Mouse (Mus musculus) inflammation-experienced regulatory T-cells, adult 6 months (primary cell): ENCODE results near the gene Taar3. TPM values are rescaled to one million over a fixed set of nuclear protein-coding genes. Genes with fewer than 3 reads are reported as not detected.

Source experiments
- ATAC-seq: one replicate; pipeline ENCODE4 v1.8.0; 2017
- polyA plus RNA-seq, 3 experiments: library from polyadenylated mRNA; unstranded; fragments of 100-300 nt; shearing (Covaris generic); gene quantifications; one replicate each; pipeline ENCODE4 v1.2.1; 2017

The Taar3 gene
- polyA plus RNA-seq = not detected

DNA sequence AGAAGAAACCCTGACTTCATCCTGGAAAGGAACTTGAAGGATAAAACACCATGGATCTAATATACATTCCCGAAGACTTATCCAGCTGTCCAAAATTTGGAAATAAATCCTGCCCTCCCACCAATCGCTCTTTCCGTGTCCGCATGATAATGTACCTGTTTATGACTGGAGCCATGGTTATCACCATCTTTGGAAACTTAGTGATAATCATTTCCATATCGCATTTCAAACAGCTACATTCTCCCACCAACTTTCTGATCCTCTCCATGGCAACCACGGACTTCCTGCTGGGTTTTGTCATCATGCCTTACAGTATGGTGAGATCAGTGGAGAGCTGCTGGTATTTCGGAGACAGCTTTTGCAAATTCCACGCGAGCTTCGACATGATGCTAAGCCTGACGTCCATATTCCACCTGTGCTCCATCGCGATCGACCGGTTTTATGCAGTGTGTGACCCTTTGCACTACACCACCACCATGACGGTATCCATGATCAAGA lies at the start of gene Taar3:
Gene Taar3, plus strand, starts transcription at position 51 of the 498 bp plus-strand sequence.
- no peak for ATAC-seq

- no peak for ATAC-seq
Observed at GRCm38 (mm10) chr10:23901119-23901518, 48.2 kb upstream of the Taar3 start.

- ATAC-seq = no peak
Observed at GRCm38 (mm10) chr10:23905661-23906060, 43.7 kb upstream of the Taar3 start.

- ATAC-seq = no peak
Observed at GRCm38 (mm10) chr10:23920056-23920455, 29.3 kb upstream of the Taar3 start, which contains the start of gene Taar1. Gene Taar1 (plus strand): TSS chr10:23920356.

- no peak for ATAC-seq
Observed at GRCm38 (mm10) chr10:23922468-23922867, 26.9 kb upstream of the Taar3 start.

- ATAC-seq = no peak
Observed at GRCm38 (mm10) chr10:23923941-23924340, 25.4 kb upstream of the Taar3 start.

DNA sequence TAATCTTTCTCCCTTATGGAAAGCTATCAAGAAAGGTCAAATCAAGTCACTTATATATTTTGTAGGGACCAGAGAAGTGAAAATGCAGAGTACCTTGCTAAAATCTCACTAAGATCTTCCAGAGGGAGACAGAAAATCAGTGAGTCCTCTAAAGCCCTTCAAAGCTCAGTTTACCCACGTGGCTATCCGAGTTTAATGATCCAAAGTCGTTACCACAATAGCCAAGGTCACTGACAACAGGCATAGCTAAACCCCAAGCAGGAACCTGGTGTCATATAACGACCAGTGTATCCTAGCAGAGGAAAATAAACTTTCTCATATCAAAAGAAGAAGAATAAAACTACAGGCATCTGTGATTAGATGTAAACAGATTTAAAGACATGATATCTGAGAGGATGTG lies 11.7 kb upstream of the Taar3 start:
- ATAC-seq = no peak

GRCm38 (mm10) chr10:23938312-23938711 lies 11.0 kb upstream of the Taar3 start, which contains the start of gene Taar2:
Gene Taar2 (plus strand): TSS chr10:23938572.
- ATAC-seq = no peak

DNA sequence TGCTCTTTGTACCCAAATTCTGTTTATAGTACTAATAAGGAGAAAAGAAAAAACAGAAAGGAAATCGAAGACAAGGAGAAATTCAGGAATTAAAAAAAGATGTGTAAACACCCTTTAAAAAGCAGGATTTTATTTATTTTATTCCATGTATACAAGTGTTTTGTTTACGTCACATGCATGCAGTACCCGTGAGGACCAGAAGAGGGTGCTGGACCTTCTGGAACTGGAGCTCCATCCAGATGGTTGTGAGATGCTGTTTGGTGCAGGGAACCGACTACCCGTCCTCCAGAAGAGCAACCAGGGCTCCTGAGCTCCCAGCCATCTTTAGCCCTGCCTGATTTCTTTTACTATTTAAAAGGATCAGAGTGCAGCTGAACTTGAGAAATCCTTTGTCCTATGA lies 6.9 kb upstream of the Taar3 start:
- no peak for ATAC-seq

- ATAC-seq = no peak
Observed at GRCm38 (mm10) chr10:23948026-23948425, 1.3 kb upstream of the Taar3 start.

GRCm38 (mm10) chr10:23951714-23952113 lies 2.4 kb downstream of the Taar3 start:
- ATAC-seq = no peak

DNA sequence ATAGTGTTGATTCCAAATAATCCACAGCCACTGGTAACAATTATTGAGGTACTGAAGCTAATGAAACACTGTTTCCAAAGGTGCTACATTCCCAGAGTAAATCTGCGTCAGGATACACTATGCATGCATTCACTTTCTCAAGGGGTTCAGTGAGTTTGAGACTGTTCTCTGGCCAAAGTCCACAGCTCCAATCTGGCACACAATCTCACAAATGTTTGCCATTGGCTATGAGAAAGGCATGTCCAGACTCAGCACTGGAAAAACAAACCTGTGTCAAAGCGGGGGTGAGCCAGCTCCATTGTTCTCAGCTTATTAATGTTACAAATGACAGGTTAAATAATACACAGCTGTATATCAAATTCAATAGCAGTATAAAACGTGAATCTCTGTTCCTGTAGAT lies 9.7 kb downstream of the Taar3 start:
- no peak for ATAC-seq

DNA sequence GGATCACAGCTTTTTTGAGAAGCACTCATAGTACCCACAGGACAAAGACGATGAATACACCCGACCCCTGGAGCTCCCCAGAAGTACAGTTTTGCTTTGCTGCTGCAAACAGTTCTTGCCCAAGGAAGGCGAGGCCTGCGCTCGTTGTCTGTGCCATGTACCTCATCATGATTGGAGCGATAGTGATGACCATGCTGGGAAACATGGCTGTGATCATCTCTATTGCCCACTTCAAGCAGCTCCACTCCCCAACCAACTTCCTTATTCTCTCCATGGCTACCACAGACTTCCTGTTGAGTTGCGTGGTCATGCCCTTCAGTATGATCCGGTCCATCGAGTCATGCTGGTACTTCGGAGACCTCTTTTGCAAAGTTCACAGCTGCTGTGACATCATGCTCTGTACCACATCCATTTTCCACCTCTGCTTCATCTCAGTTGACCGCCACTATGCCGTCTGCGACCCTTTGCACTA lies 11.1 kb downstream of the Taar3 start, which contains the start of gene Taar4:
Gene Taar4, plus strand, starts transcription at position 51 of the 472 bp plus-strand sequence.
- ATAC-seq = no peak

DNA sequence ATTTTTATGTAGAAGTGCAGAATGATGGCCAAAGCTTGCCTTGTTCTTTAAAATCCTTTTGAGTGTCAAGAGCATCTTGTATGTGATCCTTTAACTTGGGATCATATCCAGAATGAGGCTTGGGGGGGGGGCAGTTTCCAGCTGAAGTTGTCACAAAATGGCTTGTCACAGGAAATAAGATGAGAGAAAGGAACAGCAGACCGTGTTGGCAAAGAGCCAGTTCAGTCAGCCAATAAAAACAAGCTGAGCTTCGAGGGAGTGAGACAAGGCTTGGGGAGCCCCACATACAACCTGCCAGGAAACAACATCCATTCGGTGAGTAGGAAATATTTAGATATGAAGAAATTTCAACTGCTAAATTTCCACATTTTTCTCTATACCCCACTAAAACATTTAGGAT lies 14.1 kb downstream of the Taar3 start:
- ATAC-seq = no peak

DNA sequence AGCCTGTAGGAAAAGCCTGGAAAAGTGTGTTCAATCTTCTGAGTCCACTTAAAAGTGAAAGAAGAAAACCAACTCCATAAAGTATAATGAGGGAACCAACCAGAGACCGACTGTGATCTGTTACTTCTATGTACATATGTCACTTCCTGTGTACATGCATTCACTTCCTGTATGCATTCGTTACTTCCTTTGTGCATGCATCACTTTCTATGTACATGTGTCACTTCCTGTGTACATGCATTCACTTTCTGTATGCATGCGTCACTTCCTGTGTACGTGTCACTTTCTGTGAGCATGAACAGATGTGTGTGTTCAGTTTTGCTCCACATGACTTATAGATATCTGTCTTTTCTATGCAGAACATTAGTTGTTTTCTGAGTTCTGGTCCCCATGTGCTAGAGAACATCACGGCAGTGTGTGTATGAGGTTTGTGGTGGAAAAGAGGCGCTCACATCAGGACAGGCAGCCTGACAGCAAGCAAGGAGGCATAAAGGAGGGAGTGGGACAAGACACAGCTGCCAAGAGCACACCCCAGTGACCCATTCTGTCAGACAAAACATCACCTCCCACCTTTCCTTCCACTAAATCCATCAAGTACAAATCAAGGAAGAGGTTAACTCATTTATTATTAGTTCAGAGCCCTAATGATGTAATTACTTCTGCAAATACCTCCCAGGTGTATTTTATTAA lies 15.7 kb downstream of the Taar3 start:
- no peak for ATAC-seq

GRCm38 (mm10) chr10:23970656-23971165 lies 21.4 kb downstream of the Taar3 start, which contains the start of gene Taar5:
Gene Taar5 (plus strand): TSS chr10:23970706.
- ATAC-seq = no peak

- ATAC-seq = no peak
Observed at GRCm38 (mm10) chr10:23971256-23971655, 21.9 kb downstream of the Taar3 start.

- ATAC-seq = no peak
Observed at GRCm38 (mm10) chr10:23977958-23978357, 28.6 kb downstream of the Taar3 start.

GRCm38 (mm10) chr10:23978901-23979705 lies 29.7 kb downstream of the Taar3 start:
- ATAC-seq = no peak

- no peak for ATAC-seq
Observed at GRCm38 (mm10) chr10:23985546-23985945, 36.2 kb downstream of the Taar3 start, which contains the start of gene Taar6. Gene Taar6 (minus strand): TSS chr10:23985646.

- ATAC-seq = no peak
Observed at GRCm38 (mm10) chr10:23986419-23986818, 37.1 kb downstream of the Taar3 start.

GRCm38 (mm10) chr10:23993381-23993780 lies 44.0 kb downstream of the Taar3 start, which contains the start of gene Taar7a:
Gene Taar7a (minus strand): TSS chr10:23993481.
- ATAC-seq = no peak

DNA sequence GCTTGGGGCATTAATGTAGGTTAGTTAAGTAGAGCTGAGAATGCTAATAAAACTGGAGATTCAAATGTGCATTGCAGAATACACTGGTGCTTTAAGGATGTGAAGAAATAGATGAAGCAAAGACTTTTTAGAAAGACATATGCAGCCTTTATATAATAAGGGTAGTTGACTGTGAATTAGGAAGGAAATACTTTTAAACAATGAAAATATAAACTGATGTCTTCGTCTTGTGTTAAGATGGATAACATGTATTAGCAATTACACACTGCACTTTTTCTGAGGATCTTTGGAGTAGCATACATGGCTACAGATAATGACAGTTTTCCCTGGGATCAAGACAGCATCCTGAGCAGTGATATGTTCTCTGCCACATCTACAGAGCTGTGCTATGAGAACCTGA lies 50.3 kb downstream of the Taar3 start, which contains the start of gene Taar7b:
Gene Taar7b, plus strand, starts transcription at position 301 of the 400 bp plus-strand sequence.
- no peak for ATAC-seq
